Mouse (Mus musculus): ENCODE results near the gene Fbn1. TPM values are rescaled to one million over a fixed set of nuclear protein-coding genes. Genes with fewer than 3 reads are reported as not detected.
A peak's percentile ranks its signal among the peaks of the same experiment; 100 is the strongest.

The Fbn1 gene
- polyA plus RNA-seq, 1 experiment from 2014 or later = 33.7 TPM

DNA sequence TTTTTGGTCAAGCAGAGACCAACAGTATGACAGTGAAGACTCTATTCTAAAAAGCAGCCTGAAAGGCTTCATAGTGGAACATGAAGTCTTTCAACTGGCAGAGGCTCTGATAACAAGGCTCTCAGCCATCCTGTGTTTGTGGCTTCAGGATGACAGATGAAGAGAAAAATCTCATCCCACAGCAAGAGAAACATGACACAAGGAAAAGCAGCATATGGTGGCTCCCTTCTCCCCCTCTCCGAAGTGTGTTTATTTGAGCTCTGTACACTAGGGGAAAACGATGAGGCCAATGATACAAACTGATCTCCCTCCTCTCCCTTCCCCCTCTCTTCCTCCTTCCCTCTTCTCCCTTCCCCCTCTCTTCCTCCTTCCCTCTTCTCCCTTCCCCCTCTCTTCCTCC lies 127.7 kb downstream of the Fbn1 start:
- Histone ChIP-seq H3K27ac (ENCODE audit: low read length) (no peak overlapping the region), H3K9me3 (replicated peaks; ENCODE audit: control insufficient read depth, low read length) (no peaks in the 10 kb centered on the region), H3K27me3 (ENCODE audit: control insufficient read depth, insufficient read depth, low read length) (no peaks in the 10 kb centered on the region), H3K9ac (ENCODE audit: low read length) (no peak overlapping the region), H3K36me3 (ENCODE audit: control insufficient read depth, insufficient read depth, low read length) (no peaks in the 10 kb centered on the region), H3K4me3 (replicated peaks; ENCODE audit: low read length) (no peak overlapping the region), H3K4me1 (ENCODE audit: control insufficient read depth, insufficient read depth, low read length) (peaks cover 10% of the 10 kb centered on the region; the same call in 1 of the 2 replicates), H3K4me2 (ENCODE audit: low read depth, low read length) (no peak overlapping the region)
- WGBS = 53% methylated on average over 2 of the region's 2 CpGs
- no peak for ATAC-seq (ENCODE audit: insufficient read depth, low FRiP score)

DNA sequence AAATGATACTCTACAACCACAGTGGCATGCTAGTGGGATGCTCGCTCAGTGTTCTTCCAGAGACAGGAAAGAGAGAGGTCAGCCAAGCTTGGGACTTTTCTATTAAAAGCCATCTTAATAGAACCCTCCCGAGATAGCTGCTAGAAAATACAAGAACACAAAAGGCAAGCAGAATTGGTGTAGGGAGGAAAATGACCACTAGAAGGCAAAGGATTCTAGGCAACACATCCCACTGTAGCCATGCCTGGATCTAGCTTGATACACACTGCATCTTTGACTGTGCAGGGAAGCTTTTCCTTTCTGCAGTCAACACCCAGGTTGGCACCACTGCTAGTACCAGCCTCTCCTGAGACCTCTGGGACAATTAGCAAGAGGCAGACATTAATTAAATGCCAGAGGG lies 128.6 kb downstream of the Fbn1 start:
- no peak overlapping the region for H3K4me3 ChIP-seq (replicated peaks; ENCODE audit: low read length)
- H3K4me1 ChIP-seq (ENCODE audit: control insufficient read depth, insufficient read depth, low read length) = peaks cover 10% of the 10 kb centered on the region; the same call in 1 of the 2 replicates
- H3K36me3 ChIP-seq (ENCODE audit: control insufficient read depth, insufficient read depth, low read length) = no peaks in the 10 kb centered on the region
- H3K4me2 ChIP-seq (ENCODE audit: low read depth, low read length) = no peak overlapping the region
- no peak overlapping the region for H3K9ac ChIP-seq (ENCODE audit: low read length)
- H3K27ac ChIP-seq (ENCODE audit: low read length) = no peak overlapping the region
- 76% methylated on average over 2 of the region's 2 CpGs for WGBS
- ATAC-seq (ENCODE audit: insufficient read depth, low FRiP score) = no peak
- no peaks in the 10 kb centered on the region for H3K27me3 ChIP-seq (ENCODE audit: control insufficient read depth, insufficient read depth, low read length)
- H3K9me3 ChIP-seq (replicated peaks; ENCODE audit: control insufficient read depth, low read length) = no peaks in the 10 kb centered on the region

DNA sequence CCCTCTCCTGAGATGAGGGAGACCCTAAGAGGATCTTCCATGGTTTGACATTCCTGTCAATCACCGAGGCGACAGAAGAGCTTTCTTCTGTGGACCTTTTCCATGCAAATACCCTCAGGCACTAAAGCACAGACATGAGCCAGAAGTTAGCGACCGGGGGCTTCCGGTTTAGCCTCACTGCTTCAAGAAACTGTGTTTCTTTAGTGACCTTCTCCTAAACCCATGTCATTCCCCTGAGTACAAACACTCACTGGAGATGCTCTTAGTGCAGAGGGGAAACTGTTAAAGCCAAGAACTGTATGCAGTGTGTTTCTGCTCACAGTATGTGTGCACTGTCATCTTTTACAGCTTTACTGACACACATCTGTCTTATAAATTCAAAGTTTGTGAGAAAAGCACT lies 131.9 kb downstream of the Fbn1 start:
- Histone ChIP-seq H3K9me3 (replicated peaks; ENCODE audit: control insufficient read depth, low read length) (no peaks in the 10 kb centered on the region), H3K9ac (ENCODE audit: low read length) (no peak overlapping the region), H3K36me3 (ENCODE audit: control insufficient read depth, insufficient read depth, low read length) (no peaks in the 10 kb centered on the region), H3K27me3 (ENCODE audit: control insufficient read depth, insufficient read depth, low read length) (no peaks in the 10 kb centered on the region), H3K4me1 (ENCODE audit: control insufficient read depth, insufficient read depth, low read length) (peaks cover 10% of the 10 kb centered on the region; the same call in 1 of the 2 replicates), H3K27ac (ENCODE audit: low read length) (no peak overlapping the region), H3K4me3 (replicated peaks; ENCODE audit: low read length) (no peak overlapping the region), H3K4me2 (ENCODE audit: low read depth, low read length) (no peak overlapping the region)
- WGBS = 88% methylated on average over 5 of the region's 5 CpGs
- no peak for ATAC-seq (ENCODE audit: insufficient read depth, low FRiP score)

DNA sequence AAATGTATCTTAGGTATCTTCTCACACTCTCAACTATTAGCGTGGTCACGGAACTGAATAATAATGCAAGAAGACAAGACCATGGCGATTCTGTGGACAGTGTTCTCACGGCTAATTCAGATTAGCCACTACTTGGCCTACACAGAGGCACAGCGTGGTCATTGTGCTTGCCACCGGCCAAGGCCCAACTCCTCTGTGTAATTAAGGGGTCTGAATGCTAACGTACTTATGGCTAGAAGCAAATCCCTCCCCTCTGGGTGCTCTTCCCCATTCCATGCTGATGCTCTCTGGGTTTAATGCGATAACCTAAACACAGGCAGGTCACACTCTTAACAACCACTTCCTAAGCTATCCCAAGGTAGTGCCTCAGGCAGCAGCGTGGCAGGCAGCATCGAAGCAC lies 132.5 kb downstream of the Fbn1 start:
- Histone ChIP-seq H3K4me2 (ENCODE audit: low read depth, low read length) (no peak overlapping the region), H3K9ac (ENCODE audit: low read length) (no peak overlapping the region), H3K36me3 (ENCODE audit: control insufficient read depth, insufficient read depth, low read length) (no peaks in the 10 kb centered on the region), H3K9me3 (replicated peaks; ENCODE audit: control insufficient read depth, low read length) (no peaks in the 10 kb centered on the region), H3K27me3 (ENCODE audit: control insufficient read depth, insufficient read depth, low read length) (no peaks in the 10 kb centered on the region), H3K4me1 (ENCODE audit: control insufficient read depth, insufficient read depth, low read length) (peaks cover 5% of the 10 kb centered on the region; the same call in 1 of the 2 replicates), H3K27ac (ENCODE audit: low read length) (no peak overlapping the region), H3K4me3 (replicated peaks; ENCODE audit: low read length) (no peak overlapping the region)
- WGBS = 80% methylated on average over 10 of the region's 10 CpGs
- no peak for ATAC-seq (ENCODE audit: insufficient read depth, low FRiP score)

DNA sequence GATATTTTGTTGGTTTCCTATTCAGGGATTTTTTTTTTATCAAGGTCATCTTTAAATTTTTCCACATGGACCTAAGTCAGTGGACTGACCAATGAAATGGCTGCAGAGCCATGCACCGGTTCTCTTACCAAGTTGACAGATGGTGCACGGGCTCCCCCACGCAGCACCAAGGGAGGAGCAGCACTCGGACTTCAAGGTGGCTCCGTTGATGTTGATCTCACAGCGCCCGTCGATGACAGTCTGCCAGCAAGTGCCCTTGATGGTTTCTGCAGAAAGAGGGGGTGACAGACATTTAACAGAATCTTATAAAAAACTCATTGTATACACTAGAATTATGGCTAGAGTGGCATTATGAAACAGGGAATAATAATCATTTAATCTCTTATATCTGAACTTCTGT lies 138.1 kb downstream of the Fbn1 start:
- ATAC-seq (ENCODE audit: insufficient read depth, low FRiP score) = no peak
- Histone ChIP-seq H3K27me3 (ENCODE audit: control insufficient read depth, insufficient read depth, low read length) (no peaks in the 10 kb centered on the region), H3K36me3 (ENCODE audit: control insufficient read depth, insufficient read depth, low read length) (no peaks in the 10 kb centered on the region; the same call in 1 of the 2 replicates), H3K9ac (ENCODE audit: low read length) (no peak overlapping the region), H3K4me3 (replicated peaks; ENCODE audit: low read length) (no peak overlapping the region), H3K9me3 (replicated peaks; ENCODE audit: control insufficient read depth, low read length) (no peaks in the 10 kb centered on the region), H3K4me2 (ENCODE audit: low read depth, low read length) (no peak overlapping the region), H3K27ac (ENCODE audit: low read length) (peak overlapping the region; percentile 34; the same call in 1 of the 2 replicates), H3K4me1 (ENCODE audit: control insufficient read depth, insufficient read depth, low read length) (no peaks in the 10 kb centered on the region)
- WGBS = 84% methylated on average over 8 of the region's 8 CpGs

DNA sequence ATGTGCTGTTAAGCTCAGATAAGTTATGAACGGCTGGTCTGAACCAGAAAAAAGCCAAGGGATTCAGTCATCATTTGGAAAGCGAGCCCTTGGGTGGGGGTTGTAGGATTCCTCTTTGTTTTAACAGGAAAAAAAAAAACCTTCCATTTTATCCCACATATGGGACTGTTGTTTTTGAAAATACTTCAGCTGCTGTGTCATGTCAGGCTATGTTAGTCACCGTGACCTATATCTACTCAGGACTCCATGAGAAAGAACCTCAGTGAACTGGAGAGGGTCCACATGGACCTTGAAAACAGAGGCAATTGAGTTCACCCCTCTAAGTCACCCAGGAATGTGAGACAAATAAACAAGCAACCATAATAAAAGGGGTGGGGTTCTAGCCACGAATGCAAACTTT lies 139.2 kb downstream of the Fbn1 start:
- Histone ChIP-seq H3K9ac (ENCODE audit: low read length) (no peak overlapping the region), H3K4me1 (ENCODE audit: control insufficient read depth, insufficient read depth, low read length) (no peaks in the 10 kb centered on the region), H3K27ac (ENCODE audit: low read length) (peak overlapping the region; percentile 34), H3K27me3 (ENCODE audit: control insufficient read depth, insufficient read depth, low read length) (no peaks in the 10 kb centered on the region), H3K4me3 (replicated peaks; ENCODE audit: low read length) (no peak overlapping the region), H3K36me3 (ENCODE audit: control insufficient read depth, insufficient read depth, low read length) (no peaks in the 10 kb centered on the region; the same call in 1 of the 2 replicates), H3K9me3 (replicated peaks; ENCODE audit: control insufficient read depth, low read length) (no peaks in the 10 kb centered on the region), H3K4me2 (ENCODE audit: low read depth, low read length) (no peak overlapping the region)
- ATAC-seq (ENCODE audit: insufficient read depth, low FRiP score) = peak; percentile 56; the same call in 1 of the 2 replicates
- WGBS = 54% methylated on average over 4 of the region's 4 CpGs

DNA sequence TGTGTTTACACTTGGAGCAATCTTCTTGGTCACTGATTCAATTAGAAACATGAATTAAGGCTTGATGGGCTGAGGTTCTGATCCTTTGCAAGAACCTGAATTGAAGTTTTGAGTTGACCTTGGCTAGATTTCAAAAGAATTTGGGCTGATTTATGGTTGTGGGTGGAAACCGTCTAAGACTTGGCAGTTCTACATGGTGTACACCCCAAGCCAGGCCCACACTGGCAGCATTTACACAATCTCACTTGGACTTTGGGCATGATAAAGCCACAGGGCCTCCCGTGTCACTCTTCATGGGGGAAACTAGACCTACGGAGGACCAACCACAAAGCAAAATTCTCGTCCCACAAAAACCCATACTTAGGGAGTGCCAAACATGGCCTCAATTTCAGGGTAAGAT lies 146.1 kb downstream of the Fbn1 start:
- peaks cover under 1% of the 10 kb centered on the region; the same call in 1 of the 2 replicates for H3K4me1 ChIP-seq (ENCODE audit: control insufficient read depth, insufficient read depth, low read length)

DNA sequence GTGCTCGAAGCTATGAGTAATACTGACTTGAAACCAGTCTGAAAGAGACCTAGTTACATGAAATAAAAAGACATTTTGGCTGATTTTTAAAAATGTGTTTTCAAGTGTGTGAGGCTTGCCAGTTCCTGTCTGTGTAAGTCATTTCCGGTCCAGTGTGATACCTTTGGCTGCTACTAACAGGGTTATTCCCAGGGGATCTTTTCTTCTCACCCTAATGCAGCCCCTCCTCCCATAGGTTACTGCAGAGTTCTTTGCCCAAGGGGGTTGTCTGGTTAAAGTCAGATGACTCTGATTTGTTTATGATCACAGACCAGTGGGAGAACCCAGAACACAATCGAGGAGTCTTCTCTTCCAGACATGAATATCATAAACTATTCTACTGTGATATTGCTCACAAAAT lies 151.3 kb downstream of the Fbn1 start:
- Histone ChIP-seq H3K4me2 (ENCODE audit: low read depth, low read length) (no peak overlapping the region), H3K27me3 (ENCODE audit: control insufficient read depth, insufficient read depth, low read length) (no peaks in the 10 kb centered on the region), H3K9ac (ENCODE audit: low read length) (no peak overlapping the region), H3K36me3 (ENCODE audit: control insufficient read depth, insufficient read depth, low read length) (peaks cover 7% of the 10 kb centered on the region), H3K27ac (ENCODE audit: low read length) (peak overlapping the region; percentile 69), H3K4me3 (replicated peaks; ENCODE audit: low read length) (no peak overlapping the region), H3K9me3 (replicated peaks; ENCODE audit: control insufficient read depth, low read length) (no peaks in the 10 kb centered on the region), H3K4me1 (ENCODE audit: control insufficient read depth, insufficient read depth, low read length) (peaks cover 16% of the 10 kb centered on the region)
- 29% methylated on average over 3 of the region's 3 CpGs for WGBS
- no peak for ATAC-seq (ENCODE audit: insufficient read depth, low FRiP score)

More for the DNA sequence above, 146.1 kb downstream of the Fbn1 start:
- Histone ChIP-seq H3K9ac (ENCODE audit: low read length) (no peak overlapping the region), H3K27me3 (ENCODE audit: control insufficient read depth, insufficient read depth, low read length) (no peaks in the 10 kb centered on the region), H3K4me2 (ENCODE audit: low read depth, low read length) (no peak overlapping the region), H3K9me3 (replicated peaks; ENCODE audit: control insufficient read depth, low read length) (no peaks in the 10 kb centered on the region), H3K27ac (ENCODE audit: low read length) (no peak overlapping the region), H3K36me3 (ENCODE audit: control insufficient read depth, insufficient read depth, low read length) (peaks cover 7% of the 10 kb centered on the region), H3K4me3 (replicated peaks; ENCODE audit: low read length) (no peak overlapping the region)
- WGBS = 60% methylated on average over 4 of the region's 4 CpGs
- no peak for ATAC-seq (ENCODE audit: insufficient read depth, low FRiP score)

DNA sequence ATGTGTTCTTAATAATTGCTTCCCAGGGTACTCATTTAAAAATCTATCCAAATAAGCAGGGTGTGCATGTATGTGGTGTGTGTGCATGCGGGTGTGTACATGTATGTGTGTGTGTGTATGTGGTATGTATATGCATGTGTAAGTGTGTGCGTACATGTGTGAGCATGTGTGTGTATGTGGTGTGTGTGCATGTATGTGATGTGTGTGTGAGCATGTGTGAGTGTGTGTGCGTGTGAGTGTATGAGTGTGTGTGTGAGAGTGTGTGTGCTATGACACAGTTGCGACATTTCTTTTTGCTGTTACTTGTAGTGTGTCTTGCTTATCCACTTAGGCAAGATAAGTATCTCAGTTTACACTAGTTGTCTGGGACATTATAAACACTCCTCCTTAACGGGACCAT lies 151.7 kb downstream of the Fbn1 start:
- Histone ChIP-seq H3K4me3 (replicated peaks; ENCODE audit: low read length) (no peak overlapping the region), H3K4me1 (ENCODE audit: control insufficient read depth, insufficient read depth, low read length) (peaks cover 16% of the 10 kb centered on the region), H3K9me3 (replicated peaks; ENCODE audit: control insufficient read depth, low read length) (no peaks in the 10 kb centered on the region), H3K4me2 (ENCODE audit: low read depth, low read length) (no peak overlapping the region), H3K9ac (ENCODE audit: low read length) (no peak overlapping the region), H3K27me3 (ENCODE audit: control insufficient read depth, insufficient read depth, low read length) (no peaks in the 10 kb centered on the region), H3K27ac (ENCODE audit: low read length) (peak overlapping the region; percentile 69), H3K36me3 (ENCODE audit: control insufficient read depth, insufficient read depth, low read length) (peaks cover 5% of the 10 kb centered on the region)
- 0 out of 2 replicates have a peak, but pooled peaks have one; percentile 17 for ATAC-seq (ENCODE audit: insufficient read depth, low FRiP score)
- 65% methylated on average over 5 of the region's 5 CpGs for WGBS
